Mouse (Mus musculus): Measurements from ENCODE around the gene Mlst8. TPM values are rescaled to one million over a fixed set of nuclear protein-coding genes. Genes with fewer than 3 reads are reported as not detected.
"Not testable (repeated sequence)": the region's sequence is repeated elsewhere in the genome, so short reads cannot be mapped to it uniquely, and the experiment has no call there.

Gene Mlst8
- polyA plus RNA-seq, 1 experiment: 16.5 TPM

DNA sequence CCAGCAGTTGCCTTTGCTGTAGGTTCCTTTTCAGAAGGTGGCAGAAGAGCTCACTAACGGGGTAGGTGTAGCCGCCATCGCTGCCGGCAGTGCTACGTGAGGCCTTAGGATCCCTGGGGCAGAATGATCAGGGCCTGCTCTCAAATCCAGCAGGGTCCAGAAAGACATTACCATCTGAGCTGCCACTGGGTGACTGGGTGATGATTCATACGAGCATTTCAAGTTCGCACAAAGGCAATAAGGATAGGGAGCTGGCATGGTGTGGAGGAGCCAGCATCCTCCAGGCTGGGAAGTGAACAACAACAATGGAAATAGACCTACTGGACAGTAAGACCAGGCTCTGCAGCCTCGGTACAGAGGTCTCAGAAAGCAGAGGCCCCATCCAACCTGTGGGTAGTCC, 38.5 kb downstream of the Mlst8 start:
- Histone ChIP-seq H3K27me3 (ENCODE audit: control insufficient read depth, insufficient read depth, low read length) (no peaks in the 10 kb centered on the region), H3K36me3 (ENCODE audit: control insufficient read depth, insufficient read depth, low read length) (peaks cover 2% of the 10 kb centered on the region), H3K4me1 (ENCODE audit: control insufficient read depth, insufficient read depth, low read length) (no peaks in the 10 kb centered on the region), H3K27ac (ENCODE audit: control insufficient read depth, insufficient read depth, low read depth, low read length) (no peak overlapping the region), H3K4me3 (ENCODE audit: control insufficient read depth, low read depth, low read length) (no peak overlapping the region)
- TF ChIP-seq CTCF (IDR thresholded peaks at IDR 0.05; ENCODE audit: control insufficient read depth, insufficient read depth, insufficient replicate concordance, low read depth, low read length) (no peak), POLR2A (IDR thresholded peaks at IDR 0.05; ENCODE audit: control insufficient read depth, low read depth, low read length) (no peak)

DNA sequence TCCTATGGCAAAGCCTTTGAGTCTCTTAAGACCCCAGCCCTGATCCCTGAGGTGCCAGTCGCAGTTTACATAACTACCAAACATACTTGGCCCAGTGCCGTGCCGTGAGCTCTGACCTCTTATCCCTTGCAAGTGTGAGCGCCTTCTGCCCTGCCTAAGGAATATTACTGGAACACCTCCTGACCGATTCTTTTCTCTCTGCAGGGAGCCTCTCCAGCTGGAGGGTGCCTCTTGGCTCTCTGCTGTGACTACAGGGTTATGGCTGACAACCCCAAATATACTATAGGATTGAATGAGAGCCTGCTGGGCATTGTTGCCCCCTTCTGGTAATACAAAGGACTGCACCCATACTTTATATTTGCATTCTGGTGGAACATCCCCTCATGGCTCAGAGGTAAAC, 41.9 kb downstream of the Mlst8 start:
- H3K27me3 ChIP-seq (ENCODE audit: control insufficient read depth, insufficient read depth, low read length): no peaks in the 10 kb centered on the region
- no peak overlapping the region for H3K27ac ChIP-seq (ENCODE audit: control insufficient read depth, insufficient read depth, low read depth, low read length)
- H3K4me3 ChIP-seq (ENCODE audit: control insufficient read depth, low read depth, low read length): no peak overlapping the region
- H3K4me1 ChIP-seq (ENCODE audit: control insufficient read depth, insufficient read depth, low read length): no peaks in the 10 kb centered on the region
- no peaks in the 10 kb centered on the region for H3K36me3 ChIP-seq (ENCODE audit: control insufficient read depth, insufficient read depth, low read length)
- no peak; the same call in 1 of the 2 replicates for TF ChIP-seq CTCF (IDR thresholded peaks at IDR 0.05; ENCODE audit: control insufficient read depth, insufficient read depth, insufficient replicate concordance, low read depth, low read length)
- no peak for TF ChIP-seq POLR2A (IDR thresholded peaks at IDR 0.05; ENCODE audit: control insufficient read depth, low read depth, low read length)

GRCm38 (mm10) chr17:24429201-24429983, 49.5 kb downstream of the Mlst8 start:
- Histone ChIP-seq H3K4me1 (ENCODE audit: control insufficient read depth, insufficient read depth, low read length) (peaks cover 4% of the 10 kb centered on the region), H3K36me3 (ENCODE audit: control insufficient read depth, insufficient read depth, low read length) (no peaks in the 10 kb centered on the region), H3K27ac (ENCODE audit: control insufficient read depth, insufficient read depth, low read depth, low read length) (no peak overlapping the region), H3K27me3 (ENCODE audit: control insufficient read depth, insufficient read depth, low read length) (no peaks in the 10 kb centered on the region), H3K4me3 (ENCODE audit: control insufficient read depth, low read depth, low read length) (no peak overlapping the region)
- TF ChIP-seq CTCF (IDR thresholded peaks at IDR 0.05; ENCODE audit: control insufficient read depth, insufficient read depth, insufficient replicate concordance, low read depth, low read length) (no peak), POLR2A (IDR thresholded peaks at IDR 0.05; ENCODE audit: control insufficient read depth, low read depth, low read length) (no peak)

- Histone ChIP-seq H3K27me3 (ENCODE audit: control insufficient read depth, insufficient read depth, low read length) (no peaks in the 10 kb centered on the region), H3K4me3 (ENCODE audit: control insufficient read depth, low read depth, low read length) (peak overlapping the region; percentile 94), H3K27ac (ENCODE audit: control insufficient read depth, insufficient read depth, low read depth, low read length) (peak overlapping the region; percentile 94), H3K36me3 (ENCODE audit: control insufficient read depth, insufficient read depth, low read length) (no peaks in the 10 kb centered on the region), H3K4me1 (ENCODE audit: control insufficient read depth, insufficient read depth, low read length) (peaks cover 4% of the 10 kb centered on the region)
- no peak for TF ChIP-seq CTCF (IDR thresholded peaks at IDR 0.05; ENCODE audit: control insufficient read depth, insufficient read depth, insufficient replicate concordance, low read depth, low read length)
- no peak for TF ChIP-seq POLR2A (IDR thresholded peaks at IDR 0.05; ENCODE audit: control insufficient read depth, low read depth, low read length)
Measured at GRCm38 (mm10) chr17:24427170-24427557, 51.7 kb downstream of the Mlst8 start.

DNA sequence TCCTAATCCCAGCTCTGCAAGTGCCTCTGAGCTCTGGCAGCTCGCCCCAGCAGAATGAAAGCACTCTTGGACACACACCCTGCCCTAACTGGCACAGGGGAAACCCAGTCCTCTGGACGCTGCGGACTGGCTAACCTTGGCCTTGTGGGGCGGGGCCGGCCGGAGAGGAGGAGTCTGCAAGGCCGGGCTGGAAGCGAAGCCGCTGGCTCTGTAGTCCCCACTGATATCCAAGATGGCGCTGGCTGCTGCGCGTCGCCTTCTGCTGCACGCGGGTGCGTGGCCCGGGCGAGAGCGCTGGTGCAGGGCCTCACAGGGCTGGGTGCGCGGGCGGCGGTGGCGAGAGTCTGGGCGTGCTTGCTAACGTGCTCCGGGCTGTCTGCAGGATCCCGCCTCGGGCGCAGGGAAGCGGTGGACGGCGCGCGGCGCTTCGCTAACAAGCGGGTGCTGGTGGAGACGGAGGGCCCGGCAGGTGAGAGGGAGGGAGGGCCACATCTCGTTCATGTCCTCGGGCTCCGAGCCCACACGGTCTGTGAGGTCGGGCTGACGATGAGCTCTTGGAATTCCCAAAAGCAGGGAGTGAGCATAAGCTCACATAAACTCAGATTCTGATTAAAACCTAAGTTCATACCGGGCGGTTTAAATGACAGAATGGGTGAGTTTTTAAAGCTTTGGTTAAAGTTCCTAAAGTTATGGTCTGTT, 52.3 kb downstream of the Mlst8 start, which contains the start of gene Eci1:
Gene Eci1, plus strand, starts transcription at position 171 of the 699 bp plus-strand sequence.
- H3K4me1 ChIP-seq (ENCODE audit: control insufficient read depth, insufficient read depth, low read length): peaks cover 4% of the 10 kb centered on the region
- peak; percentile 90 for TF ChIP-seq POLR2A (IDR thresholded peaks at IDR 0.05; ENCODE audit: control insufficient read depth, low read depth, low read length)
- no peak for TF ChIP-seq CTCF (IDR thresholded peaks at IDR 0.05; ENCODE audit: control insufficient read depth, insufficient read depth, insufficient replicate concordance, low read depth, low read length)
- no peaks in the 10 kb centered on the region for H3K36me3 ChIP-seq (ENCODE audit: control insufficient read depth, insufficient read depth, low read length)
- H3K27me3 ChIP-seq (ENCODE audit: control insufficient read depth, insufficient read depth, low read length): no peaks in the 10 kb centered on the region
- H3K4me3 ChIP-seq (ENCODE audit: control insufficient read depth, low read depth, low read length): peak within 1 kb of the TSS; percentile 94
- H3K27ac ChIP-seq (ENCODE audit: control insufficient read depth, insufficient read depth, low read depth, low read length): peak within 1 kb of the TSS; percentile 94

DNA sequence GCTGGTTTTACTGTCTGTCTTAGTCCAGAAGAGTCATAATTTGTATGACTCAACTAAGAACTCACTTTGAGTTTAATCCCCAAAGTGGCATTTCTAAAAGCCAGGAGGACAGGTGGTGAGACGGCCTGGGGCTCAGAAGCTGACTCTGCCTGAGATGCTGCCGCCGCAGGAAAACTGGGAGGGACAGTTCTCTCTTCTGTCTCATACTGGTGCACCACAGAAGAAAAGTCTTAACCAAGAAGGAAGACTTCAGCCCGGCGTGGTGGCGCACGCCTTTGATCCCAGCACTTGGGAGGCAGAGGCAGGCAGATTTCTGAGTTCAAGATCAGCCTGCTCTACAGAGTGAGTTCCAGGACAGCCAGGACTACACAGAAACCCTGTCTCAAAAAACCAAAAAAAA, 53.0 kb downstream of the Mlst8 start:
- Histone ChIP-seq H3K36me3 (ENCODE audit: control insufficient read depth, insufficient read depth, low read length) (no peaks in the 10 kb centered on the region; the same call in 1 of the 2 replicates), H3K4me3 (ENCODE audit: control insufficient read depth, low read depth, low read length) (no peak overlapping the region; the same call in 1 of the 2 replicates), H3K27ac (ENCODE audit: control insufficient read depth, insufficient read depth, low read depth, low read length) (no peak overlapping the region)

GRCm38 (mm10) chr17:24425326-24425725, 53.6 kb downstream of the Mlst8 start:
- not testable (repeated sequence) for H3K27ac ChIP-seq (ENCODE audit: control insufficient read depth, insufficient read depth, low read depth, low read length); H3K4me3 ChIP-seq (ENCODE audit: control insufficient read depth, low read depth, low read length); H3K36me3 ChIP-seq (ENCODE audit: control insufficient read depth, insufficient read depth, low read length); H3K4me1 ChIP-seq (ENCODE audit: control insufficient read depth, insufficient read depth, low read length); H3K27me3 ChIP-seq (ENCODE audit: control insufficient read depth, insufficient read depth, low read length)

More for the DNA sequence above, 53.0 kb downstream of the Mlst8 start:
- Histone ChIP-seq H3K27me3 (ENCODE audit: control insufficient read depth, insufficient read depth, low read length) (no peaks in the 10 kb centered on the region), H3K4me1 (ENCODE audit: control insufficient read depth, insufficient read depth, low read length) (peaks cover 4% of the 10 kb centered on the region)
- TF ChIP-seq CTCF (IDR thresholded peaks at IDR 0.05; ENCODE audit: control insufficient read depth, insufficient read depth, insufficient replicate concordance, low read depth, low read length) (no peak), POLR2A (IDR thresholded peaks at IDR 0.05; ENCODE audit: control insufficient read depth, low read depth, low read length) (no peak)

All from testis, adult 2 months (tissue).